Mouse (Mus musculus) thymus, adult 2 months (tissue): Measurements from ENCODE around the gene Hoxa5.

ENCODE experiments used
- CTCF ChIP-seq: fragments of 200-500 bp; IDR thresholded peaks from 2 replicates; pipeline ENCODE4 v1.5.1; 2012; ENCODE audit warnings: mild to moderate bottlenecking, control low read depth, low read length, moderate library complexity, borderline replicate concordance; ENCODE audit not compliant: control insufficient read depth, poor library complexity, insufficient read depth; ENCODE audit errors: extremely low read depth
- POLR2A ChIP-seq: fragments of 200-500 bp; IDR thresholded peaks from 2 replicates; pipeline ENCODE4 v1.6.1; 2012; ENCODE audit warnings: mild to moderate bottlenecking, low read length, control low read depth, moderate library complexity; ENCODE audit not compliant: control insufficient read depth, poor library complexity, insufficient read depth; ENCODE audit errors: extremely low read depth

GRCm38 (mm10) chr6:52154044-52154443 lies 50.3 kb downstream of the Hoxa5 start:
- no peak for TF ChIP-seq POLR2A
- no peak for TF ChIP-seq CTCF
